12 mouse cellular contexts compared by ENCODE assay signal in the genomic region with DNA sequence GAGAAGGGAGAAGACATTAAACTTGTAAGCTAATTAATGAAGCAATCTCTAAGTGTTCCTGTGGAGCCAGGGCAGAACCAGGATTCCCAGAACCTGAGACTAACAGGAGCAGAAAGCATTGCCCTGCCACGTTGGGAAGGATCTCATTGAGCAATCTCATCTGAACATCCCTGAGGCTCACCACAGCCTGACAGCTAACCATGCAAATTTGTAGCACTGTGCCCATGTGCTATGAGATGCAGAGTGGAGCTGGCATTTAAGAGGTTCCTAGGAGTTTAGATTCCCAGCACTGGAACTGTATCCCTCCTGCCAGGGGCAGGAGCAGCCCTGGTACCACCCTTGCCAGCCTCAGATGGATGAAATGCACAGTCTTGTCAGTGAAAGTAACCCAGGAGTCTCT.
DNase-seq lines count a peak whose midpoint lies in the region; ATAC-seq lines count a peak whose summit lies in the region.
"Had no signal": no experiment of that assay in that cellular context is flagged by ENCODE, and none has a peak within 500 bp of the region (broad histone marks: within the 10 kb centered on the region; RNA-seq: fewer than 3 reads in every experiment).

No protein-coding gene starts in this region.

- no peak overlapping the region for H3K9ac ChIP-seq in embryonic facial prominence, embryonic 15.5 days
- H3K9ac ChIP-seq: forebrain, postnatal 0 days; liver, embryonic 14.5 days had no signal

- no peak overlapping the region for H3K4me2 ChIP-seq in embryonic facial prominence, embryonic 15.5 days (replicated peaks)

- H3K27me3 ChIP-seq in heart, embryonic 10.5 days (ENCODE audit: insufficient read depth, poor library complexity, severe bottlenecking), result no peaks in the 10 kb centered on the region
- H3K27me3 ChIP-seq in embryonic facial prominence, embryonic 15.5 days, result no peaks in the 10 kb centered on the region

- H3K36me3 ChIP-seq in heart, embryonic 10.5 days, result no peaks in the 10 kb centered on the region
- no peaks in the 10 kb centered on the region for H3K36me3 ChIP-seq in embryonic facial prominence, embryonic 15.5 days

- DNase-seq in heart, embryonic 10.5 days (ENCODE audit: low spot score), result no peak
- DNase-seq in heart, adult 18-20 months, result no peak
- peak; percentile 38 for DNase-seq in retina, postnatal 1 day
- no peak for DNase-seq in retina, embryonic 14.5 days (ENCODE audit: low spot score)
- DNase-seq in right cerebral cortex, postnatal 25 days, result no peak
- no peak for DNase-seq in layer of hippocampus, postnatal 14 days (ENCODE audit: low spot score in 2 of 2)
- DNase-seq: forebrain, postnatal 0 days; kidney, postnatal 10 days; left cerebral cortex, postnatal 4 days; right cerebral cortex, postnatal 4 days had no signal

- peaks cover 67% of the 10 kb centered on the region for H3K4me1 ChIP-seq in heart, embryonic 10.5 days
- H3K4me1 ChIP-seq in embryonic facial prominence, embryonic 15.5 days, result peaks cover 9% of the 10 kb centered on the region

- no peak for ATAC-seq in embryonic facial prominence, embryonic 15.5 days (ENCODE audit: insufficient number of reproducible peaks, low FRiP score, low TSS enrichment, low read depth)

- no peaks in the 10 kb centered on the region for H3K9me3 ChIP-seq in heart, embryonic 10.5 days
- H3K9me3 ChIP-seq in embryonic facial prominence, embryonic 15.5 days (replicated peaks), result no peaks in the 10 kb centered on the region

- peak overlapping the region; percentile 66; the same call in 1 of the 2 replicates for H3K27ac ChIP-seq in heart, embryonic 10.5 days
- peak overlapping the region; percentile 73 for H3K27ac ChIP-seq in embryonic facial prominence, embryonic 15.5 days (replicated peaks)
- H3K27ac ChIP-seq: liver, embryonic 14.5 days had no signal

- H3K4me3 ChIP-seq in heart, embryonic 10.5 days, result no peak overlapping the region
- no peak overlapping the region for H3K4me3 ChIP-seq in embryonic facial prominence, embryonic 15.5 days (replicated peaks)

- 31% methylated on average over 1 of the region's 1 CpGs for WGBS in heart, embryonic 10.5 days
- WGBS in embryonic facial prominence, embryonic 15.5 days, result 30% methylated on average over 1 of the region's 1 CpGs
